Mouse (Mus musculus) left cerebral cortex, adult 8-10 months (tissue): ENCODE measurements at regions not wholly inside any gene's neighbourhood (a gene's known extent, or its start where the extent isn't known, plus 50 kb on each side); places are given as distances from the start of the nearest gene placed in this dataset.

Experiments used
- DNase-seq, 2 experiments: peaks; one replicate each; pipeline ENCODE4 v3.0.0; 2022; ENCODE audit warnings: low spot score in 2 of 2

DNA sequence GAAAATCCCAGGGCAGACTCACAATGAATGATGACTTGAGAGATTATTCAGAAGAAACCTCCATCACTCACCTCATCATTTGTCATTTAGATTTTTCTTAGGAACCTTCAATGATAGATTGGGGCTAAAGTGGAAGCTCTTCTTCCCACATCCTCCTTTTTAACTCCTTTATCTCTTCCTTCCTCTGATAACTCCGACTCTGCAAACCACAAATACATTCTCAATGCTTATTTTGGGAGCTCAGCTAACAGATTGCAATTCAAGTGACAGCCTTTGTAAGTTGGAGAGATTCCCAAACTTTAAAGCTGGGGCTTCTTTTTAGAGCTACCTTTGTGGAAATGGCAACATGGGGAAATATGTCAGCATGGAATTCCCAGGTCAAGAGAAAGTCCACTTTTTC lies 135.7 kb downstream of the Lhfpl1 start:
- no peak for DNase-seq

DNA sequence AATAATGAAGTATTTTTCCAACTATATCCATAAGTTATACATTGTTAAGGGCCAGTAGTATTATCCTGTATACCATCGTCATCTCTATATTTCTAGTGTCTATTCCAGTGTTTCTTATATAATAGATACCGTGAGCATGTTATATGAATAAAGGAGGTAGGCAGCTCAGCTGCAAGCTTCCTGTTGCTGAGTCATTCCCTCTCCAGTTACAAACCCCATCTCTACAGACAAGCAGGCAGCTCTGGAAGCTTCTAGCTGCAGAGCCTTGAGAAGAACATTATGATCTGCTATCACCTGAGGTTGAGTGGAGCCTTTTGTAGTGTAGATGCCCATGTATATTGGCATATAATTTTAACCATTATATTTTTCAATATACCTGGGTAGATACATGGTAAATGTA lies 136.3 kb downstream of the Lhfpl1 start:
- peak in 1 of 2 experiments; percentile 6 for DNase-seq

DNA sequence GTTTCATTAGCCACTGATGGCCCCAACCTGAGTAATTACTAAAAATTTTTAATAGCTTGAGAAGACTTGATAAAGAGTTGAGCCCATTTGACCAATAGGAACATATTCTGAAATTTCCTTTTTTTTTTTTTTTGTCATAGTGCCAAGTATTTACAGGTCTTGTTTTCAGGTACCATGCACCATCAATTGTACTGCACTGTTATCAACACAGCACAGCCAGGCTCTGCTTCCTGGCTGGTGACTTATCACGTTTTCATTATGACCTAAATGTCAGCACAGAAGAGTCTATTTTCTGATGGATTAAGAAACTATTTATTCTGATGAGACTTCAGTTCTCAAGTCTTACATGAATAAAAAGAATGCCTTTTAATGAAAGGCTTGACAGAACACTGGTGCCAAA lies 153.0 kb downstream of the Lhfpl1 start:
- DNase-seq: no peak
